Mouse (Mus musculus) bone marrow macrophage, adult 2 months (primary cell): ENCODE results near the gene Iqck.

Experiments used
- CTCF ChIP-seq: IDR thresholded peaks from 2 replicates; pipeline ENCODE4 v1.5.1; 2012; ENCODE audit warnings: low read depth, mild to moderate bottlenecking, low read length, moderate library complexity
- POLR2A ChIP-seq: IDR thresholded peaks from 2 replicates; pipeline ENCODE4 v1.6.1; 2012; ENCODE audit warnings: mild to moderate bottlenecking, low read depth, low read length, borderline replicate concordance

DNA sequence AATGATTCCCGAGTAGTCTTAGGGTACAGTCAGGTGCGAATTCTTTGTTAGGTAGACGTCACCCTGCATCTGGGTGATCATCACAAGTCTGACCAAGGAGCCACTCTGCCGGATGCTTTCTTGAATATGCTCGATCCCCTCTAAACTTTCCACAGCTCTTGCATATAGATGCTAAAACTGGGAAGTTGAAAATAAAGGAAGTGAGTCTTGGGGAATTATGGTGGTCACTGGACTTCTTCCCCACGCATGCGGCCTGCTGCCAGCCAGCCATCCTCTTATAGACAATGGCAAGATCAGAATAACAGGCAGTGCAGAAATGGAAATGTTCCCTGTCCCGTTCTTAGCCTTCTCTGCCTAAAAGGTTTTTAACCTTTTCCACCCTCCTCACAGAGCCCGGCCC is 48.3 kb downstream of the Iqck start:
- no peak for TF ChIP-seq POLR2A
- TF ChIP-seq CTCF: no peak
